Mouse (Mus musculus) induced T-regulatory cell, adult 2 months (primary cell): ENCODE results near the gene Gm20219.
A peak's percentile ranks its signal among the peaks of the same experiment; 100 is the strongest.
"Not testable (repeated sequence)": the region's sequence is repeated elsewhere in the genome, so short reads cannot be mapped to it uniquely, and the experiment has no call there.

Experiments used
- DNase-seq: peaks from one replicate; pipeline ENCODE4 v3.0.0-alpha.2; 2012; ENCODE audit warnings: low read depth

The Gm20219 gene

DNA sequence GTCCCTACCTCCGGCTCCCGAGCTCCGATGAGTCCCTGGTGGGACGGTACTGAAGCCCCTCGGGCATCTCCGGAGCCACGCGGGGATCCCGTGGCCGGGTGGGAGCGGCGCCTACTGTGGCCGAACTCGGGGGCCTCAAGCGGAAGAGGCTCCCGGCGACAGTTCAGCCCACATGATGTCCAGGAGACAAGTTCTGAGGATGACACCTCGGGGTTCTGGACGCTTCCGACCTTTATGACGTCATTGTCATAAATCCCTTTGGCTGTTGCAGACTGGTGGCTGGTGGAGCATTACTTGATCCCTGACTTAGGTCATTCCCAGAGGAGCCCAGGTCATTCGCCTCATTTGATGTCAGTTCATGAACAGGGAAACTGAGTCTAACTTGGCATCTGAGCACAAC lies 41.9 kb downstream of the Gm20219 start, which contains the start of gene Znrf4:
Gene Znrf4, minus strand, starts transcription at position 122 of the 400 bp plus-strand sequence.
- no peak for DNase-seq

DNA sequence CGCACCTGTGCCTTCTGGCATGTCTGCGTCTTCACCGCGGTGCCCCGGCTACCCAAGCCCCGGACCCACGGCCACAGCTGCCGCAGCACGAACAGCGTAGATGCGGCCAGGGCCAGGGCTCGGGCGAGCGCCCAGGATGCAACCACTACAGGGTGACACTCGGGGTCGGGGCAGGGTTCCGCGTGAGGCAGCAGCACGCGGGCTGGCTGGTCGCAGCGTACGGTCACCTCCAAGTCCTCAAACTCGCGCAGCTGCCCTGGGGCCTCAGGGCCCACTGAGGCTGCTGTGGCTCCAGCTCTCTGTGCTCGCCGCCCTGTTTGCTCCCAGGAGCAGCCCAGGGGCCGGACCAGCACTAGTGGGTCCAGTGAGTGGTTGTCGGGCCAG lies 42.5 kb downstream of the Gm20219 start:
- DNase-seq: no peak

DNA sequence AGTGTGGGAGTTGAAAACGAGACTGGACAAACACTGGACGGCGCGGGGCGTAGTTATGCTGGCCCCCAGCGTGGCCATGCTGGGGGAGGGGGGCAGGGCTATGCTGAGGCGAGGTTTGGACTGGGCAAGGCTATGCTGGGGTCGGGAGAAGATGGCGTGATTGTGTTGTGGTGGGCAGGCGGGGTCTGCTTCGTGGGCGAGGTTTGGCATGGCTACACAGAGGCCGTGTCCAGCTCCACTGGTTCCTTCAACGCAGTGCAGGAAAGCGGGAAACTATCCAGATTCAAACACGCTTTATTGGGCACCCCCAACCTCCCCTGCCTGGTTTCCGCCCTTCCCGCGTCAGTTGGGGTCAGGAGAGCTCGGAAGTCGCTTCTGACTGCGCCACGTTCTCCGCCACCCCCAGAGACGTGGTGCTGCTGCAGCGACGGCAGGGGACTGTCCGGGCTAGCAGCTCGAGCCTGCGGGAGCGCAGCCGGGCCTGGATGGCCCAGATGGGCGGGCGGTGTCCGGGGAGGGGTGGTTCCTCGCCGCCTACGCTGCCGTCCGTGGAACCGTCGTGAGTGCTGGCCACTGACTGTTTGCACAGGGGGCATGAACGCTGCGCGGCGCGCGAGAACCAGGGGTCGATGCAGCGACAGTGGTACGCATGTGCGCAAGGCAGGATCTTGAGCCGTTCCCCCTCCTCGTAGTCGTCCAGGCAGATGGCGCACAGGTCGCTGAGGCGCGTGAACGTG lies 43.0 kb downstream of the Gm20219 start:
- no peak for DNase-seq

DNA sequence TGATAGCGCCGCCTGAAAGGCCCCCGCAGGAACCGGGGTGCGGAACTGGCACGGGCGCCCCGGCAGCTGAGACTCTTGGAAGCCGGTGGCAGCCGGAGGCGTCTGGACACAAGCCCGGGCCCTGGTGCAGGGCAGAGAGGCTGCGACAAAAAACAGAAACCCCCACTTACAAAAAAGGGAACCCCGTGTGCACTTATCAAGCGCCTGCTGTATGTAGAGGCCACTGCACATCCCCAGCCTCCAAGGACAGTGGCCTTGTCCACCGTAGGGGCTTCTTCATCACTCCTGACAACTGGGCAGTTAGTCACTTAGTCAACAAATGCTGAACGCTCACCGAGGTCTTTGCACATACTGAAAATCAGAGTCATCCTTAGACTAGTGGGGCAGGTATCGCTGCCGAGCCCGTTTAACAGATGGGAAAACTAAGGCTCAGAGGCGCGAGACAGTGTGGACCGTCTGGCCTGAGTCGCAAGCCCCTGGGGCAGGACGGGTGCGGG lies 43.7 kb downstream of the Gm20219 start:
- no peak for DNase-seq

DNA sequence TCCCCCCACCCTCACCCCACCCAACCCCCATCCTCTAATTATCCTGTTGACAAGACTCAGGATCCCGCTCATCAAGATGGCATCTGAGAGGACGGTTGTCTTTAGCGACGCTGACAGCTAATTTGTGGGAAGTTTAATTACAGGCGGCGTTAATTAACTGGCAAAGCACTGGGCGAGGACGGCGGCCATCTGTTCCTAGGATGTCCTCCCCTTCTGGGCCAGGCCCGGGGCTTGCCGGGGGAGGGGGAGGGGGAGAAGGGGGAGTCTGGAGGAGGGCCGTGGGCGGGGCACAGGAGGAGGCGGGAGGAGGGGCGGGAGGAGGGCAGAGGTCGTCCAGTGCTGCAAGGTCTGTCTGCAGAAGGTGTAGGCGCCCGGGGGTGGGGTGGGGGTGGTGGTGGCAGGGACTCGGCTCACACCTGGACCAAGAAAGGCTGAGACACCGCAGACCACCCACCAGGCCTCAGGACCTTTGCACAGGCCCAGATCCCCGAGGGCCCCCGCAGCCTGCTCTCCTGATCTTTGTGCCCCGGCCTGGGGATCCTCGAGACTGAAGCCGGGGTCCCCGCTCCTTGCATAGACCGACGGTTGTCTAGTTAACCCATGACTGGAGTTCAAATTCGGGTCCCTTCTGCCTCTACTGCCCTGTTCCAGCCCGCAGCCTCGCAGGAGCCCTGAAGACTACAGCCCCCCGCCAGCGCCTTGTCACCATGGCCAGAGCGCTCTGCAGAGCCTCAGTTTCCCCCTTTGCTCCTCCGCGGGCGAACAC lies 44.3 kb downstream of the Gm20219 start:
- no peak for DNase-seq

DNA sequence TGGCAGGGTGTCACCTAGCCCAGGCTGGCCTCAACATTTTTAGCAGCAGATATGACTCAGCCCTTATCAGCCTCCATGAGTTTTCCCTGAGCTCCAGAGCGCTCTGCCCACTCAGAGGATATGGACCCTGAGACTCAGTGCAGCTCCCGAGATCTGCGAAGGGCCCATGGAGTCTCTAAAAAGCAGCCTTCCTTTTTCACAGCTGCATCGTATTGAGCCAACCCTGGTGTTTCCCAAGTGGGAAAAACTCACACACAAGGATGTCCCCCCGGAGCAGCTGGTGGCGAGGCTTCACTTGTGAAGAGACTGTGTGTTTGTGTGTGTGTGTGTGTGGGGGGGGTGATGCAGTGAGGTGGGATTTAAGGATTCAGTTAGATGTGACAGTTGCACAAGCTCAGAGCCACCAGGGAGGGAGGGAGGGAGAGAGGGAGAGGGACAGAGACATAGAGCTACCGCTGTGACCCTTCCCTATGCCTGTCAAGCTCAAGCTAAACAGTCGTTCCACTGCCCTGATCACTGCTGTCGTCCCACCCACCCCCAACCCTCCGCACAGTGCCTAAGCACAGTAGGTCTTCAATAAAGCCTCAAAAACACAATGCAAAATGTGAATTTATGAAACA lies 45.1 kb downstream of the Gm20219 start:
- no peak for DNase-seq

DNA sequence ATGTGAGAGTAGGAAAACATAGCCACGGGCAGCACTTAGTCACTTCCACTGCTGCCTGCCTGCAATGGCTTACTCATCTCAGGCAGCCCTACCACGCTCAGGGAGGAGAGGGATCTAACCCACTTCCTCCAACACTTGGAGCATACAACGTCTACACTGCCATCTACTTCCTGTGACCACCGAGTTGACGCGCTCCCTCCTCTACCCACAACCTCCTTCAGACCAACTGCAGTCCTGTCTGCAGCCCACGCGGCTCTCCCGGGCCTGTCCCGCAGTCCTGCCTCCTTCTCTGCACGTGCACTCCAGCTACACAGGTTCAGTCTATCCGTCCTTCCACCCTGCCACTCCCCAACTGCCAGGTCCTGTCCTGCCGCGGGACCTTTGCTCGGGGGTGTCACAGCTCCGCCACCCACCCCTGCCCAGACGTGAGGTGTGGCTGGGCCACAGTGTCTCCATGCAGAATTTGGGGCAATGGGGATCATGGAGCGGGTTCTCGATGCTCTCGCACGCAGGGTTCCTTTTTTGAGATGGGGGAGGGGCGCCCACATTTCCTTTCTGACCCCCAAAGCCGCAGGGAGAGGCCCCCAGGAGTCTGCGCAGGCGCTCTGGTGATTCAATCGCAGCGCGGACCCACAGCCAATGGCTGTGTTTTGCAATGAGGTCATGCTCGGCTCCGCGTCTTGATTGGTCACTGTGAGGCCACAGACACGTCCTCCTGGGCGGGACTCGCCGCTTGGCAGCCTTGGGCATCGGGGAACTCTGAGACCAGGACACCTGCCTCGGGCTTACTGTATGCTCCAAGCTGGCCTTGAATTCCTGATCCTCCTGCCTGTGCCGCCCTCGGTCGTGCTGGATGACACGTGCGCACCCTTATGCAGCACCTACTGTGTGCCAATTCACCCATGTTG lies 46.8 kb downstream of the Gm20219 start:
- DNase-seq: peak; percentile 97

DNA sequence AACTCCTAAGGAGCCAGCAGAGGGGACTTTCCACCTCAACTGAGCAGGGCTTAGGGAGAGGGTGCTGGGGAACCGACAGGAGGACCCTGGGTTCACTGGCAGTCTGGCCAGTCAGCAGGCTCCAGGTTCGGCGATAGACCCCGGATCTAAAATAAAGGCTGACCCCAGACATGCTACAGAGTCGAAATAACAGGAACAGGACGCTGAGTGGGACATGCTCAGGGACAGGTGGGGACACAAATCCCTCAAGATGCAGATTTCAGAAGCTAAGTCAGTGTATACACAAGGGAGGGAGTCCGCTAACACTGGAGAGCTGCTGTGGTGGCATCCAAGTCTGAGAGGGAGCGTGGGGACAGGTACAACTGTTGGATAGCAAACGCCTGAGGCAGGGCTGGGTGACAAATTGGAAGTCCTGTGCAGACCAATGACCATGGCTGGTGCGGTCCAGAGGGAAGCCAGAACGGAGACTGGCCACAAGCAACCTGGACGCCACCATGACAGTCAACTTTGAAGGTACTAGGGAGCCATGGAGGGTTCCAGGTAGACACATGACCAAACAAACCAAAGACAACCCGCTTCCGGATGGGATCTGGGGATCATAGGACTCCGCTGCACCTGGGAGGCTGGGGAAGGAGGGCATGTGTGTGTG lies 47.6 kb downstream of the Gm20219 start:
- DNase-seq: no peak

DNA sequence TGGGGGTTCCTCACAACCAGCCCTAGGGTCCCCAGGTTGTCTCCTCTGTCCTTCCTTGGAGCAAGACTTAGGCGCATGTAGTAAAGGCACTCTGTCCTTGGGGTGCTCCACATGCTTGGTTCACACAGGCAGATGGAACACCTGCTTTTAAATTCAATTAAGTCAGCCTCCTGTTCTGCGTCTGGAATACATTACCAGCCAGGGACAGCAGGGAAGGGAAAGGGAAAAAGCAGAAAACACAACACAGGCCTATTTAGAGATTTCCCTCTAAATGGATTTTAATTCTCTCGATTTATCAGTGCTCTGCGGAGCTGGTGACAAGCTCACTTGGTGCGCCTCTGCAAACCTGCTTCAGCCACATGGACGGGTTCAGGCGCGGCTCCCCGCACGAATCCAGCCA lies 48.8 kb downstream of the Gm20219 start:
- DNase-seq: no peak

DNA sequence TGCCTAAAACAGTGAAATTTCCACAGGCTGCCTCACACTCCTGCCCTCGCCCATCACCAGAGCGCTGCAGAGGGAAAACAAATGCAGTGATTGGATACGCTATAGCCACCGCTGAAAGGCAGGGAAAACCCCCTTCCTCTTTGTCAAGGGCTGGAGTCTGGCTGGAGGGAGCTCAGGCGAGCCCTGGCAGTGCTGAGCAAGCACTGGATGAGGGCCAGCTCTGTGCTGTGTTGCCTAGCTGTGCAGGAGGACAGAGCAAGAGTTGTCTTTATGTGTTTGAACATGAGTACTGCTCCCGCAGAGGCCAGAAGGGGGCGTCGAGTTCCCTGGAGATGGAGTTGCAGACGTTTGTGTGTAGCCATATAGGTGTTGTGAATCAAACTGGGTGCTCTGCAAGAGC lies 51.7 kb downstream of the Gm20219 start:
- peak; percentile 31 for DNase-seq

DNA sequence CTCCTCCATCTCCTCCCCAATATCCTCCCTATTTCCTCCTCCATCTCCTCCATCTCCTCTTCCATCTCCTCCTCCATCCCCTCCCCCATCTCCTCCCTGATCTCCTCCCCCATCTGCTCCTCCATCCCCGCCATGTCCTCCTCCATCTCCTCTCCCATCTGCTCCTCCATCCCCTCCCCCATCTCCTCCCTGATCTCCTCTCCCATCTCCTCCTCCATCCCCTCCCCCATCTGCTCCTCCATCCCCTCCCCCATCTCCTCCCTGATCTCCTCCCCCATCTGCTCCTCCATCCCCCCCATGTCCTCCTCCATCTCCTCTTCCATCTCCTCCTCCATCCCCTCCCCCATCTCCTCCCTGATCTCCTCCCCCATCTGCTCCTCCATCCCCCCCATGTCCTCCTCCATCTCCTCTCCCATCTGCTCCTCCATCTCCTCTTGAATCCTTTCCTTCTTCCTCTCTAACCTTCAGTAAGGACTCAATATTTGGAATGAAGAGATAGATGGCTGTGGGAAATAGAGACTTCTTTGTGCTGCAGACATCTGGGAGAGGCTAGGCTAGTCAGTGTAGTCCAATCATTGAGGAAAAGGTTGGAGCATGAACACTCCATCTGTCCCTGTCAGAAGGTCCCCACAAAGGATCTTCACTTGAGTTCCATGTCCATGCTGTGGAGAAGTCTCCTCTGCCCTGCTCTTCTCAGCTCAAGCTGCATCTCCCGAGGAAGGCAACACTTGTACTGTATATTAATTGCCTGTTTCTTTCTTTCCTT lies 52.4 kb downstream of the Gm20219 start:
- DNase-seq: not testable (repeated sequence)
